Mouse (Mus musculus) testis, adult 2 months (tissue): ENCODE measurements around the gene Ttc5. TPM values are rescaled to one million over a fixed set of nuclear protein-coding genes. Genes with fewer than 3 reads are reported as not detected.

Experiments used
- H3K27ac ChIP-seq: fragments of 200-500 bp; 2 replicates; pipeline ENCODE4 v1.5.1; 2012; ENCODE audit warnings: low read depth, low read length; ENCODE audit not compliant: control insufficient read depth, insufficient read depth
- H3K27me3 ChIP-seq: fragments of 200-500 bp; 2 replicates; pipeline ENCODE4 v1.6.1; 2012; ENCODE audit warnings: mild to moderate bottlenecking, low read length, moderate library complexity; ENCODE audit not compliant: control insufficient read depth, insufficient read depth
- H3K36me3 ChIP-seq: fragments of 200-500 bp; 2 replicates; pipeline ENCODE4 v1.6.1; 2012; ENCODE audit warnings: mild to moderate bottlenecking, low read length; ENCODE audit not compliant: control insufficient read depth, insufficient read depth
- H3K4me1 ChIP-seq: fragments of 200-500 bp; 2 replicates; pipeline ENCODE4 v1.6.1; 2012; ENCODE audit warnings: low read length; ENCODE audit not compliant: control insufficient read depth, insufficient read depth
- H3K4me3 ChIP-seq: fragments of 200-500 bp; 2 replicates; pipeline ENCODE4 v1.5.1; 2012; ENCODE audit warnings: low read depth, mild to moderate bottlenecking, low read length, moderate library complexity, mixed read lengths; ENCODE audit not compliant: control insufficient read depth
- CTCF ChIP-seq: fragments of 200-500 bp; IDR thresholded peaks from 2 replicates; pipeline ENCODE4 v1.5.1; 2012; ENCODE audit warnings: low read depth, mild to moderate bottlenecking, inconsistent platforms, low read length, moderate library complexity; ENCODE audit not compliant: control insufficient read depth, insufficient read depth, insufficient replicate concordance
- POLR2A ChIP-seq: fragments of 200-500 bp; IDR thresholded peaks from 2 replicates; pipeline ENCODE4 v1.6.1; 2012; ENCODE audit warnings: low read depth, mild to moderate bottlenecking, inconsistent platforms, low read length, moderate library complexity; ENCODE audit not compliant: control insufficient read depth
- polyA plus RNA-seq: library from polyadenylated mRNA; depleted of rRNA; stranded (reverse); fragments of >200 nt; gene quantifications from 2 replicates; pipeline ENCODE4 v1.2.3, GENCODE M21; 2012; rRNA removed

Ttc5 gene
- 13.0 and 13.5 TPM in 2 replicates for polyA plus RNA-seq

DNA sequence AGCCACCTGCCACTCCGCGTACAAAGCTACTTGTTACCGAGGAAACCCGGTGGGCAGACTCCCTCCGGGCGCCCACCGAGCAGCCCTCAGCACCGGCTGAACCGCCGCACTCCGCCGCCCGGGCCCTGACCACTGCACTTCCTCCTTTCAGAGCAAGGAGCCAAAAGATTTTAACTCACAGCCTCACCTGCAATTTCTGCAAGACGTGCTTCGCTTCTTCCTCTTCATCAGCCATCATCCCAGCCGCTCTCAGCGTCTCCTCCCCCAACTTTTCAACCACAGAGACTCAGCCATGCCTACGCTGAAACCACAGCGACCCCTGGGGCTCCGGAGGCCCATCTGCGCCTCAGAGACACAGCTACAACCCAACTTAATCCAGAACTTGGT lies at the start of gene Ttc5:
Ttc5 (minus strand) TSS at position 269 of the 387 bp plus-strand sequence.
- Histone ChIP-seq H3K4me1 (no peaks in the 10 kb centered on the region), H3K36me3 (no peaks in the 10 kb centered on the region), H3K27ac (peak within 1 kb of the TSS; percentile 53; the same call in 1 of the 2 replicates), H3K4me3 (peak within 1 kb of the TSS; percentile 92), H3K27me3 (no peaks in the 10 kb centered on the region)
- TF ChIP-seq POLR2A = no peak
- TF ChIP-seq CTCF = peak; percentile 94

- no peaks in the 10 kb centered on the region for H3K27me3 ChIP-seq
- no peak overlapping the region for H3K4me3 ChIP-seq
- no peaks in the 10 kb centered on the region for H3K4me1 ChIP-seq
- TF ChIP-seq CTCF (no peak), POLR2A (no peak)
- no peak overlapping the region for H3K27ac ChIP-seq
- H3K36me3 ChIP-seq = no peaks in the 10 kb centered on the region
Observed at GRCm38 (mm10) chr14:50834435-50834834, 49.1 kb upstream of the Ttc5 start.

GRCm38 (mm10) chr14:50833964-50834363 lies 48.6 kb upstream of the Ttc5 start:
- H3K36me3 ChIP-seq = no peaks in the 10 kb centered on the region
- TF ChIP-seq POLR2A (no peak), CTCF (no peak)
- H3K27me3 ChIP-seq = no peaks in the 10 kb centered on the region
- no peak overlapping the region for H3K4me3 ChIP-seq
- H3K27ac ChIP-seq = no peak overlapping the region
- H3K4me1 ChIP-seq = no peaks in the 10 kb centered on the region

DNA sequence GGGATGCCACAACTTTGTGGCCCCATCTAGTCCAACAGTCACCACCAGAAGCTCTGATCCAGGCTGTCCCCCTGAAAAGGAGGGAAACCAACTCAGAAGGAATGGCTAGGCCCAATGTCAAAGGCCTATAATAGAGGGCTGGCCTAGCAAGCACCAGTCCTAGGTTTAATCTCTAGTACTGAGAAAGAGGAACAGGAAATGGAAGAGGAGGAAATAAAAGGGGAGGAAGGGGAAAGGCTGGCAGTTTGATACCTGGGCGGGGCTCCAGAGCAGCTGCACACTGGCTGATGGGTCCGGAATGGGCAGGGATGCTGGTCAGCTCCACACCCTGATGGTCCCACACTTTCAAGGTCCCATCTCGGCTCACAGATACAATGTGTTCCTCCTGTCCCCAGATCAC lies 44.6 kb upstream of the Ttc5 start:
- Histone ChIP-seq H3K4me1 (no peaks in the 10 kb centered on the region), H3K27ac (no peak overlapping the region), H3K4me3 (no peak overlapping the region), H3K36me3 (no peaks in the 10 kb centered on the region), H3K27me3 (no peaks in the 10 kb centered on the region)
- TF ChIP-seq CTCF = no peak
- TF ChIP-seq POLR2A = no peak

- Histone ChIP-seq H3K27me3 (no peaks in the 10 kb centered on the region), H3K27ac (no peak overlapping the region), H3K4me3 (no peak overlapping the region), H3K4me1 (no peaks in the 10 kb centered on the region), H3K36me3 (no peaks in the 10 kb centered on the region; the same call in 1 of the 2 replicates)
- no peak for TF ChIP-seq POLR2A
- no peak for TF ChIP-seq CTCF
Observed at GRCm38 (mm10) chr14:50826579-50826978, 41.3 kb upstream of the Ttc5 start.

- Histone ChIP-seq H3K4me1 (no peaks in the 10 kb centered on the region), H3K4me3 (no peak overlapping the region), H3K36me3 (peaks cover 1% of the 10 kb centered on the region), H3K27ac (no peak overlapping the region), H3K27me3 (no peaks in the 10 kb centered on the region)
- TF ChIP-seq CTCF (no peak), POLR2A (no peak)
Observed at GRCm38 (mm10) chr14:50824219-50824618, 38.9 kb upstream of the Ttc5 start.

DNA sequence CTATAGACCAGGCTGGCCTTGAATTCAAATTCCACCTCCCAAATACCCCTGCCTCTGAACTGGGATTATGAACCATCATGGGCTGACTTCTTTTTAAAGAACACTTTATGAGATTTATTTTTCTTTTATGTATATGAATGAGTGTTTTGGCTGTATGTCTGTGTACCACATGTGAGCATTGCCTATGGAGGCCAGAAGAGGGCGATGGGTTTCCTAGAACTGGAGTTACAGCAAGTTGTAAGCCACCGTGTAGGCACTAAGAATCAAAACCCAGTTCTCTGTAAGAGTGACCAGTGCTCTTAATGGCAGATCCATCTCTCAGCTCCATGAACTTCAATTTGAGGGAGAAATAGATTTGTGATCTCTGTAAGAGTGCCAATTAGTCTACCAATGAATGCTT lies 37.9 kb upstream of the Ttc5 start:
- TF ChIP-seq POLR2A (no peak), CTCF (no peak)
- Histone ChIP-seq H3K27me3 (no peaks in the 10 kb centered on the region), H3K27ac (no peak overlapping the region), H3K4me1 (no peaks in the 10 kb centered on the region), H3K4me3 (no peak overlapping the region), H3K36me3 (peaks cover 1% of the 10 kb centered on the region)

DNA sequence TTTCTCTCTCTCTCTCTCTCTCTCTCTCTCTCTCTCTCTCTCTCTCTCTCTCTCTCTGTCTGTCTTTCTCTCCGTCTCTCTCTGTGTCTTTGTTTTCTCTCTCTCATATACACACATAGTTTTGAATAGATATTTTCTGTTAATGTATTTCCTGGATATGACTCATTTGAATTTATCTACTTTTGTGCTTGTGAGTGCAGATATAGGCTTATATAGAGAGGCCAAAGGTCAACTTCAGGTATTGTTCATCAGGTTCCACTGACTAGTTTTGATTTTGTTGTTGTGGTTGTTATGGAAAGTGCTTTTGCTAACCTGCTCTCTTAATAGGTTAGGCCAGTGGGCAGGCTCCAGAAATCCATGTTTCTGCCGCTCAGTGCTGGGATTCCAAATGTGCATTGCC lies 27.7 kb upstream of the Ttc5 start:
- H3K4me3 ChIP-seq = no peak overlapping the region
- no peaks in the 10 kb centered on the region for H3K27me3 ChIP-seq
- no peak overlapping the region for H3K27ac ChIP-seq
- peaks cover 2% of the 10 kb centered on the region; the same call in 1 of the 2 replicates for H3K4me1 ChIP-seq
- H3K36me3 ChIP-seq = peaks cover 2% of the 10 kb centered on the region
- no peak for TF ChIP-seq POLR2A
- no peak for TF ChIP-seq CTCF
